Mouse (Mus musculus) intestine, embryonic 16.5 days (tissue): ENCODE measurements around the gene Gal3st1. TPM values are rescaled to one million over a fixed set of nuclear protein-coding genes. Genes with fewer than 3 reads are reported as not detected.
A peak's percentile ranks its signal among the peaks of the same experiment; 100 is the strongest.

ENCODE experiments used
- ATAC-seq: fragments of 200-750 bp; cut with Nextera tagmentation; 2 replicates; pipeline ENCODE4 v1.8.0; 2017; ENCODE audit warnings: moderate TSS enrichment, moderate library complexity
- H3K27ac ChIP-seq: fragments of 300-500 bp; sonication (generic); 2 replicates; pipeline ENCODE4 v1.5.1; 2014; ENCODE audit warnings: mild to moderate bottlenecking, low read length
- H3K27me3 ChIP-seq: fragments of 300-500 bp; sonication (generic); replicated peaks from 2 replicates; pipeline ENCODE4 v1.6.1; 2014; ENCODE audit warnings: low read length, control low read depth, mixed read lengths; ENCODE audit not compliant: control insufficient read depth, insufficient read depth
- H3K36me3 ChIP-seq: fragments of 300-500 bp; sonication (generic); 2 replicates; pipeline ENCODE4 v1.6.1; 2014; ENCODE audit warnings: low read length, control low read depth; ENCODE audit not compliant: control insufficient read depth, insufficient read depth
- H3K4me1 ChIP-seq: fragments of 300-500 bp; sonication (generic); 2 replicates; pipeline ENCODE4 v1.6.1; 2014; ENCODE audit warnings: low read length, control low read depth, mixed read lengths; ENCODE audit not compliant: control insufficient read depth, insufficient read depth
- H3K4me2 ChIP-seq: fragments of 300-500 bp; sonication (generic); 2 replicates; pipeline ENCODE4 v1.6.1; 2014; ENCODE audit warnings: low read depth, low read length, control low read depth
- H3K4me3 ChIP-seq: fragments of 300-500 bp; sonication (generic); 2 replicates; pipeline ENCODE4 v1.5.1; 2014; ENCODE audit warnings: mild to moderate bottlenecking, low read length
- H3K9ac ChIP-seq: fragments of 300-500 bp; sonication (generic); 2 replicates; pipeline ENCODE4 v1.6.1; 2014; ENCODE audit warnings: low read depth, low read length
- H3K9me3 ChIP-seq: fragments of 300-500 bp; sonication (generic); 2 replicates; pipeline ENCODE4 v1.6.1; 2016; ENCODE audit warnings: low read length, control low read depth; ENCODE audit not compliant: control insufficient read depth
- WGBS: fragments of 180-500 bp; shearing (Covaris S2); extraction: QIAGEN DNeasy Blood & Tissue Kit; methylation state at CpG from one replicate; pipeline ENCODE4 v1.1.7; 2014; 5-methylcytosine and 5-hydroxymethylcytosine counted together
- polyA plus RNA-seq: library from polyadenylated mRNA; unstranded; fragments of >200 nt; fragmentation: Nextera tagmentation; extraction: Ambion mirVana; gene quantifications from 2 replicates; pipeline ENCODE4 v1.2.1, GENCODE M21; 2015

The Gal3st1 gene
- polyA plus RNA-seq, 1 experiment from 2014 or later: 20.1 TPM

GRCm38 (mm10) chr11:4035916-4036315 lies 52.5 kb downstream of the Gal3st1 start:
- H3K4me3 ChIP-seq: no peak overlapping the region
- no peak overlapping the region for H3K27ac ChIP-seq
- H3K4me1 ChIP-seq: no peaks in the 10 kb centered on the region
- no peaks in the 10 kb centered on the region for H3K27me3 ChIP-seq
- WGBS: 87% methylated on average over 6 of the region's 6 CpGs
- peak; percentile 23; the same call in 1 of the 2 replicates for ATAC-seq
- H3K36me3 ChIP-seq: no peaks in the 10 kb centered on the region
- no peak overlapping the region for H3K9ac ChIP-seq
- H3K4me2 ChIP-seq: no peak overlapping the region
- H3K9me3 ChIP-seq: no peaks in the 10 kb centered on the region

- Histone ChIP-seq H3K4me1 (no peaks in the 10 kb centered on the region), H3K27ac (no peak overlapping the region), H3K9me3 (no peaks in the 10 kb centered on the region), H3K27me3 (no peaks in the 10 kb centered on the region), H3K36me3 (no peaks in the 10 kb centered on the region), H3K9ac (no peak overlapping the region), H3K4me3 (no peak overlapping the region), H3K4me2 (no peak overlapping the region)
- 75% methylated on average over 9 of the region's 9 CpGs for WGBS
- ATAC-seq: no peak
These were observed 53.1 kb downstream of the Gal3st1 start for GRCm38 (mm10) chr11:4036365-4037084.

- H3K27me3 ChIP-seq: no peaks in the 10 kb centered on the region
- no peak overlapping the region for H3K9ac ChIP-seq
- H3K36me3 ChIP-seq: no peaks in the 10 kb centered on the region
- H3K4me1 ChIP-seq: no peaks in the 10 kb centered on the region
- H3K27ac ChIP-seq: no peak overlapping the region
- 90% methylated on average over 4 of the region's 4 CpGs for WGBS
- no peak overlapping the region for H3K4me2 ChIP-seq
- no peak overlapping the region for H3K4me3 ChIP-seq
- ATAC-seq: no peak
- no peaks in the 10 kb centered on the region for H3K9me3 ChIP-seq
These were observed 56.5 kb downstream of the Gal3st1 start for GRCm38 (mm10) chr11:4039951-4040350.

GRCm38 (mm10) chr11:4041123-4041625 lies 57.7 kb downstream of the Gal3st1 start:
- Histone ChIP-seq H3K9me3 (no peaks in the 10 kb centered on the region), H3K27me3 (no peaks in the 10 kb centered on the region), H3K4me2 (no peak overlapping the region), H3K27ac (no peak overlapping the region), H3K4me3 (no peak overlapping the region), H3K36me3 (no peaks in the 10 kb centered on the region), H3K4me1 (no peaks in the 10 kb centered on the region), H3K9ac (no peak overlapping the region)
- 85% methylated on average over 6 of the region's 6 CpGs for WGBS
- ATAC-seq: no peak

GRCm38 (mm10) chr11:4043081-4043480 lies 59.6 kb downstream of the Gal3st1 start:
- Histone ChIP-seq H3K4me2 (no peak overlapping the region), H3K4me1 (no peaks in the 10 kb centered on the region), H3K27me3 (no peaks in the 10 kb centered on the region), H3K36me3 (no peaks in the 10 kb centered on the region), H3K9ac (no peak overlapping the region), H3K4me3 (no peak overlapping the region), H3K27ac (no peak overlapping the region), H3K9me3 (no peaks in the 10 kb centered on the region)
- 91% methylated on average over 7 of the region's 7 CpGs for WGBS
- ATAC-seq: no peak

GRCm38 (mm10) chr11:4046526-4046925 lies 63.1 kb downstream of the Gal3st1 start:
- Histone ChIP-seq H3K27me3 (no peaks in the 10 kb centered on the region), H3K36me3 (no peaks in the 10 kb centered on the region), H3K4me1 (no peaks in the 10 kb centered on the region), H3K27ac (no peak overlapping the region), H3K9me3 (no peaks in the 10 kb centered on the region), H3K4me2 (no peak overlapping the region), H3K4me3 (no peak overlapping the region), H3K9ac (no peak overlapping the region)
- ATAC-seq: peak; percentile 40; the same call in 1 of the 2 replicates
- WGBS: 49% methylated on average over 5 of the region's 5 CpGs

- no peak for ATAC-seq
- no peaks in the 10 kb centered on the region for H3K4me1 ChIP-seq
- H3K4me2 ChIP-seq: no peak overlapping the region
- H3K9me3 ChIP-seq: no peaks in the 10 kb centered on the region
- H3K4me3 ChIP-seq: no peak overlapping the region
- no peaks in the 10 kb centered on the region for H3K36me3 ChIP-seq
- 92% methylated on average over 2 of the region's 2 CpGs for WGBS
- no peak overlapping the region for H3K27ac ChIP-seq
- H3K27me3 ChIP-seq: no peaks in the 10 kb centered on the region
- H3K9ac ChIP-seq: no peak overlapping the region
These were observed 64.3 kb downstream of the Gal3st1 start for GRCm38 (mm10) chr11:4047766-4048165.

GRCm38 (mm10) chr11:4048438-4048837 lies 65.0 kb downstream of the Gal3st1 start:
- no peak overlapping the region for H3K4me2 ChIP-seq
- H3K27ac ChIP-seq: no peak overlapping the region
- no peaks in the 10 kb centered on the region for H3K36me3 ChIP-seq
- 90% methylated on average over 6 of the region's 6 CpGs for WGBS
- H3K9me3 ChIP-seq: no peaks in the 10 kb centered on the region
- no peaks in the 10 kb centered on the region for H3K4me1 ChIP-seq
- no peak overlapping the region for H3K4me3 ChIP-seq
- H3K27me3 ChIP-seq: no peaks in the 10 kb centered on the region
- no peak overlapping the region for H3K9ac ChIP-seq
- no peak for ATAC-seq
